Mouse (Mus musculus): ENCODE data around the gene Cask. TPM values are rescaled to one million over a fixed set of nuclear protein-coding genes. Genes with fewer than 3 reads are reported as not detected.
A peak's percentile ranks its signal among the peaks of the same experiment; 100 is the strongest.

Cask gene
- total and polyA plus RNA-seq, 3 experiments: 9.4 to 13.3 TPM; not detected in 1

- no peaks in the 10 kb centered on the region for H3K27me3 ChIP-seq (ENCODE audit: control insufficient read depth in 1 of 2, insufficient read depth in 2 of 2, low read length in 2 of 2)
- H3K4me3 ChIP-seq (ENCODE audit: control insufficient read depth in 1 of 2, insufficient read depth in 1 of 2, low read depth in 2 of 2, low read length in 2 of 2): no peak overlapping the region
- H3K27ac ChIP-seq (ENCODE audit: control insufficient read depth, low read depth, low read length): no peak overlapping the region
- no peaks in the 10 kb centered on the region; a peak in 1 of 4 replicates for H3K36me3 ChIP-seq (ENCODE audit: control insufficient read depth in 1 of 2, insufficient read depth in 2 of 2, low read length in 2 of 2)
- no peak for DNase-seq (ENCODE audit: low read depth, low spot score)
- H3K79me2 ChIP-seq (ENCODE audit: control insufficient read depth, insufficient read depth, low read length, poor library complexity): no peaks in the 10 kb centered on the region
- H3K9ac ChIP-seq (ENCODE audit: control insufficient read depth, low read depth, low read length, poor library complexity, severe bottlenecking): no peak overlapping the region
- H3K4me1 ChIP-seq (ENCODE audit: control insufficient read depth in 1 of 2, insufficient read depth in 2 of 2, low read length in 2 of 2): peaks cover 0 to 11% of the 10 kb centered on the region in 2 experiments; a peak in 2 of 4 replicates
- H3K9me3 ChIP-seq (replicated peaks; ENCODE audit: insufficient read depth, low read length): no peaks in the 10 kb centered on the region
- no peak for TF ChIP-seq GABPA (IDR thresholded peaks at IDR 0.05; ENCODE audit: low read depth, low read length)
- no peak for TF ChIP-seq TBP (IDR thresholded peaks at IDR 0.05; ENCODE audit: low read depth, low read length)
These were observed 337.3 kb downstream of the Cask start for GRCm38 (mm10) chrX:13513864-13514263.

- DNase-seq (ENCODE audit: low read depth, low spot score): peak; percentile 49
- Histone ChIP-seq H3K9ac (ENCODE audit: control insufficient read depth, low read depth, low read length, poor library complexity, severe bottlenecking) (no peak overlapping the region), H3K4me3 (ENCODE audit: control insufficient read depth in 1 of 2, insufficient read depth in 1 of 2, low read depth in 2 of 2, low read length in 2 of 2) (no peak overlapping the region), H3K27ac (ENCODE audit: control insufficient read depth, low read depth, low read length) (no peak overlapping the region), H3K79me2 (ENCODE audit: control insufficient read depth, insufficient read depth, low read length, poor library complexity) (no peaks in the 10 kb centered on the region), H3K9me3 (replicated peaks; ENCODE audit: insufficient read depth, low read length) (no peaks in the 10 kb centered on the region), H3K4me1 (ENCODE audit: control insufficient read depth in 1 of 2, insufficient read depth in 2 of 2, low read length in 2 of 2) (peaks cover 0 to 6% of the 10 kb centered on the region in 2 experiments; a peak in 2 of 4 replicates), H3K36me3 (ENCODE audit: control insufficient read depth in 1 of 2, insufficient read depth in 2 of 2, low read length in 2 of 2) (no peaks in the 10 kb centered on the region), H3K27me3 (ENCODE audit: control insufficient read depth in 1 of 2, insufficient read depth in 2 of 2, low read length in 2 of 2) (no peaks in the 10 kb centered on the region)
- no peak for TF ChIP-seq CHD2 (IDR thresholded peaks at IDR 0.05; ENCODE audit: low read length)
- TF ChIP-seq GATA1 (IDR thresholded peaks at IDR 0.05; ENCODE audit: low read depth, low read length): no peak
- TF ChIP-seq ETS1 (IDR thresholded peaks at IDR 0.05; ENCODE audit: low read depth, low read length): no peak
- TF ChIP-seq MYB (IDR thresholded peaks at IDR 0.05; ENCODE audit: low read depth, low read length): no peak
- no peak for TF ChIP-seq TAL1 (IDR thresholded peaks at IDR 0.05; ENCODE audit: low read length)
- 0 out of 2 replicates have a peak, but pooled peaks have one; percentile 24 for TF ChIP-seq MXI1 (IDR thresholded peaks at IDR 0.05; ENCODE audit: low read depth, low read length)
- no peak for TF ChIP-seq POLR2AphosphoS2 (IDR thresholded peaks at IDR 0.05; ENCODE audit: low read length)
- peak; percentile 30 to 76 (median 59); a peak in 5 of 6 replicates for TF ChIP-seq CTCF (IDR thresholded peaks at IDR 0.05 in 2 of 3, conservative IDR thresholded peaks at IDR 0.05 in 1 of 3; ENCODE audit: control insufficient read depth in 1 of 3, insufficient read depth in 1 of 3, low read depth in 2 of 3, low read length in 3 of 3, poor library complexity in 1 of 3, severe bottlenecking in 1 of 3)
- TF ChIP-seq RCOR1 (IDR thresholded peaks at IDR 0.05; ENCODE audit: low read depth, low read length): no peak
- no peak for TF ChIP-seq MYC (IDR thresholded peaks at IDR 0.05; ENCODE audit: low read depth, low read length)
- TF ChIP-seq MAFK (IDR thresholded peaks at IDR 0.05; ENCODE audit: borderline replicate concordance, low read depth, low read length): no peak
- TF ChIP-seq UBTF (IDR thresholded peaks at IDR 0.05; ENCODE audit: borderline replicate concordance, insufficient read depth, low read depth, low read length): no peak
- no peak for TF ChIP-seq ZMIZ1 (IDR thresholded peaks at IDR 0.05; ENCODE audit: low read depth, low read length)
- TF ChIP-seq ZC3H11A (IDR thresholded peaks at IDR 0.05; ENCODE audit: low read depth, low read length): peak; percentile 89
- 0 out of 2 replicates have a peak, but pooled peaks have one; percentile 20 for TF ChIP-seq MAZ (IDR thresholded peaks at IDR 0.05; ENCODE audit: low read depth, low read length)
- no peak for TF ChIP-seq MEF2A (IDR thresholded peaks at IDR 0.05; ENCODE audit: extremely low read depth, insufficient replicate concordance, low read depth, low read length, poor library complexity, severe bottlenecking)
- TF ChIP-seq RAD21 (IDR thresholded peaks at IDR 0.05; ENCODE audit: low read depth, low read length): peak; percentile 85
- TF ChIP-seq EP300 (IDR thresholded peaks at IDR 0.05; ENCODE audit: low read depth in 1 of 2, low read length in 2 of 2): no peak
- no peak for TF ChIP-seq TCF12 (IDR thresholded peaks at IDR 0.05; ENCODE audit: low read depth, low read length)
- no peak for TF ChIP-seq CHD1 (IDR thresholded peaks at IDR 0.05; ENCODE audit: low read depth, low read length)
- TF ChIP-seq HCFC1 (IDR thresholded peaks at IDR 0.05; ENCODE audit: low read depth, low read length): no peak
- no peak for TF ChIP-seq POLR2A (IDR thresholded peaks at IDR 0.05; ENCODE audit: control insufficient read depth in 1 of 2, insufficient read depth in 1 of 2, low read depth in 1 of 2, low read length in 2 of 2, poor library complexity in 1 of 2)
- peak; percentile 89 for TF ChIP-seq SMC3 (IDR thresholded peaks at IDR 0.05; ENCODE audit: low read depth, low read length)
- no peak for TF ChIP-seq ZKSCAN1 (IDR thresholded peaks at IDR 0.05; ENCODE audit: low read depth, low read length)
- 0 out of 2 replicates have a peak, but pooled peaks have one; percentile 15 for TF ChIP-seq USF1 (IDR thresholded peaks at IDR 0.05; ENCODE audit: low read depth, low read length)
These were observed 338.0 kb downstream of the Cask start for GRCm38 (mm10) chrX:13513127-13513526.
